Mouse (Mus musculus) lung, postnatal 14 days (tissue): ENCODE results near the gene Myt1l.
A peak's percentile ranks its signal among the peaks of the same experiment; 100 is the strongest.

Experiments used
- DNase-seq: peaks from one replicate; pipeline ENCODE4 v3.0.0; 2021

The Myt1l gene

GRCm38 (mm10) chr12:29920298-29920697 is 392.1 kb downstream of the Myt1l start:
- DNase-seq, result no peak

- DNase-seq, result no peak
These were observed 393.3 kb downstream of the Myt1l start for GRCm38 (mm10) chr12:29921481-29921880.

GRCm38 (mm10) chr12:29926896-29927295 is 398.7 kb downstream of the Myt1l start:
- peak; percentile 80 for DNase-seq

- DNase-seq, result no peak
These were observed 402.4 kb downstream of the Myt1l start for GRCm38 (mm10) chr12:29930591-29930990.

GRCm38 (mm10) chr12:29932951-29933350 is 404.8 kb downstream of the Myt1l start:
- no peak for DNase-seq

- DNase-seq, result no peak
These were observed 405.3 kb downstream of the Myt1l start for GRCm38 (mm10) chr12:29933501-29933900.

- DNase-seq, result no peak
These were observed 406.0 kb downstream of the Myt1l start for GRCm38 (mm10) chr12:29934120-29934581.

- no peak for DNase-seq
These were observed 409.1 kb downstream of the Myt1l start, which contains the start of gene Pxdn for GRCm38 (mm10) chr12:29937308-29937707. Gene Pxdn, plus strand, starts transcription at chr12:29937608.

- peak; percentile 71 for DNase-seq
These were observed 409.7 kb downstream of the Myt1l start for GRCm38 (mm10) chr12:29937851-29938375.

GRCm38 (mm10) chr12:29938376-29939041 is 410.3 kb downstream of the Myt1l start:
- peak; percentile 68 for DNase-seq

- peak; percentile 31 for DNase-seq
These were observed 411.1 kb downstream of the Myt1l start for GRCm38 (mm10) chr12:29939261-29939671.

- no peak for DNase-seq
These were observed 414.3 kb downstream of the Myt1l start for GRCm38 (mm10) chr12:29942435-29942834.

- DNase-seq, result no peak
These were observed 416.5 kb downstream of the Myt1l start for GRCm38 (mm10) chr12:29944650-29945049.

- no peak for DNase-seq
These were observed 417.1 kb downstream of the Myt1l start for GRCm38 (mm10) chr12:29945182-29945743.

GRCm38 (mm10) chr12:29951043-29951442 is 422.9 kb downstream of the Myt1l start:
- DNase-seq, result no peak

- DNase-seq, result no peak
These were observed 423.3 kb downstream of the Myt1l start for GRCm38 (mm10) chr12:29951485-29951884.

GRCm38 (mm10) chr12:29952102-29952501 is 423.9 kb downstream of the Myt1l start:
- peak; percentile 67 for DNase-seq

- no peak for DNase-seq
These were observed 425.8 kb downstream of the Myt1l start for GRCm38 (mm10) chr12:29953999-29954398.

GRCm38 (mm10) chr12:29954464-29954863 is 426.3 kb downstream of the Myt1l start:
- no peak for DNase-seq

- no peak for DNase-seq
These were observed 428.8 kb downstream of the Myt1l start for GRCm38 (mm10) chr12:29956969-29957368.

- no peak for DNase-seq
These were observed 430.5 kb downstream of the Myt1l start for GRCm38 (mm10) chr12:29958637-29959036.

GRCm38 (mm10) chr12:29961041-29961440 is 432.9 kb downstream of the Myt1l start:
- no peak for DNase-seq

- DNase-seq, result no peak
These were observed 436.8 kb downstream of the Myt1l start for GRCm38 (mm10) chr12:29965016-29965415.

- DNase-seq, result no peak
These were observed 443.7 kb downstream of the Myt1l start for GRCm38 (mm10) chr12:29971795-29972464.
